Mouse (Mus musculus) olfactory bulb, adult 2 months (tissue): Measurements from ENCODE around the gene Mphosph6. TPM values are rescaled to one million over a fixed set of nuclear protein-coding genes. Genes with fewer than 3 reads are reported as not detected.

Source experiments
- H3K27ac ChIP-seq: fragments of 200-500 bp; 2 replicates; pipeline ENCODE4 v1.5.1; 2012; ENCODE audit warnings: low read depth, low read length; ENCODE audit not compliant: insufficient read depth
- H3K4me1 ChIP-seq: fragments of 200-500 bp; 2 replicates; pipeline ENCODE4 v1.6.1; 2012; ENCODE audit warnings: low read length; ENCODE audit not compliant: control insufficient read depth, insufficient read depth
- H3K4me3 ChIP-seq: fragments of 200-500 bp; 2 replicates; pipeline ENCODE4 v1.5.1; 2012; ENCODE audit warnings: mild to moderate bottlenecking, low read depth, low read length, moderate library complexity; ENCODE audit not compliant: insufficient read depth
- CTCF ChIP-seq: fragments of 200-500 bp; IDR thresholded peaks from 2 replicates; pipeline ENCODE4 v1.5.1; 2012; ENCODE audit warnings: low read depth, mild to moderate bottlenecking, low read length, moderate library complexity; ENCODE audit not compliant: insufficient read depth
- POLR2A ChIP-seq: fragments of 200-500 bp; IDR thresholded peaks from 2 replicates; pipeline ENCODE4 v1.6.1; 2012; ENCODE audit warnings: mild to moderate bottlenecking, low read depth, low read length, moderate library complexity; ENCODE audit not compliant: insufficient read depth
- WGBS: fragments of 180-500 bp; shearing (Covaris S2); methylation state at CpG from one replicate; pipeline ENCODE4 v1.1.7; 2018; 5-methylcytosine and 5-hydroxymethylcytosine counted together
- polyA plus RNA-seq: library from polyadenylated mRNA; stranded (reverse); fragments of >200 nt; gene quantifications from 2 replicates; pipeline ENCODE4 v1.2.4, GENCODE M21; 2012; ENCODE audit warnings: low replicate concordance; ENCODE audit not compliant: missing spikeins, insufficient read depth, insufficient read length

Mphosph6 gene
- polyA plus RNA-seq, 1 experiment: not detected

DNA sequence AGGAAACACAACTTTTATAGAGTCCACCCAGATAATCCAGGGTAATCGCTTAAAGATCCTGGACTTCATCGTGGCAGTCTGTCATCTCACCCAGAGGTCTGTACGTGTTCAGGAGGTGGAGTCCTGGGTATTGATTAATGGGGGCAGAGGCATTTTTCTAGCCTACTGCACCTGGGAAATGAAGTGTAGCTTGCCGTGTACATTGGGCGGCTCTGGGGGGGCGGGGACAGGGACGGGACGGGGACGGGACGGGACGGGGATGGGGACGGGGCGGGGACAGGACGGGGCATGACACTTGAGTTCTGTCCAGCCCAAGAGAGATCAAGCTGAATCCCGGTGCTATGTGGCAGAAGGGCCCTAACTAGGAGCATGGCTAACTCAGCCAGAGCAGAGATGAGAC, 5.3 kb downstream of the Mphosph6 start:
- TF ChIP-seq CTCF: no peak
- no peak for TF ChIP-seq POLR2A
- Histone ChIP-seq H3K27ac (no peak overlapping the region), H3K4me3 (no peak overlapping the region), H3K4me1 (peaks cover 12% of the 10 kb centered on the region; the same call in 1 of the 2 replicates)
- 93% methylated on average over 15 of the region's 15 CpGs for WGBS

DNA sequence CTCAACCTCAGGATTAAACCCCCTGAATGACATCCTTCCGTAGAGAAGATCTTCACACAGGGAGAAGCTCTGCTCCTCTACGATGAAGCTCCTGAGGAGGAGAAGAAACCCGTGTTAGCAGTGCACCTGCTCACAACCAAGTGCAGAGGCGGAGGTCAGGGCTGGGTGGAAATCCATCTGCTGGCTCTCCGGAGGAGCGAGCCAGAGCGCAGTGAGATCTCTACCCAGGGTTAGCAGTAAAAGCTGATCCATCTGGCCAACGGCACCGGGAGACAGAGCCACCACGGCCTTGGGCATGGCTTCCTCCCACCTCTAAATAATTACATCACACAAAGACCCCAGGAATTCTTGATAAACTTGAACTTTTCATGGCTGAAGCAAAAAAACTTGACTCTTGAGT, 7.2 kb downstream of the Mphosph6 start:
- H3K27ac ChIP-seq: no peak overlapping the region
- H3K4me3 ChIP-seq: no peak overlapping the region
- peaks cover 7% of the 10 kb centered on the region; the same call in 1 of the 2 replicates for H3K4me1 ChIP-seq
- TF ChIP-seq CTCF (no peak), POLR2A (no peak)
- WGBS: 87% methylated on average over 10 of the region's 10 CpGs

DNA sequence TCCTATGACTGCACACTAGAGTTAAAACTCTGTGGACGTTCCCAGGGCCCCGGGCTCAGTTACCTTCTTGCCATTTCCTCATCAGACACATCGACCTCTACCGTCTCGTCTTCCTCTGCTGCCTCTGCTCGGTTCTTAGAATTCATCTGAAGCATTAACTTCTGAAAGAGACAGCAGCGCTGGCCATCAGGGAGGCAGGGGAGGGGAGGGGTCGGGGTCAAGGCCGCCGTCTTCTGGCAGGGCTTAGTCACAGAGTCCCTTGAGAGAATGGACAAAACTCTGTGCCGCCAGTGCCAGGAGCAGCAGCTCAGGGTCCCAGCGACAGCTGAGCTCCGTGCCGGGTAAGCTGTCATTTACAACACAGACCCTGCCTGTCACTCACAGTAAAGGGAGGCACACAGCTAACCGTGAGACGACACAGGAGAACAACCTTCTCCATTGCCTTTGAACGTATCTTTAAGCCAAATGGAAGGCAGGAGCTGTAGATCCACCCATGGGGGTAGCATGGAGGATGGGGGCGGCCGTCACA, 9.1 kb downstream of the Mphosph6 start:
- WGBS: 83% methylated on average over 19 of the region's 19 CpGs
- TF ChIP-seq POLR2A (no peak), CTCF (no peak)
- Histone ChIP-seq H3K4me1 (peaks cover 4% of the 10 kb centered on the region; the same call in 1 of the 2 replicates), H3K27ac (no peak overlapping the region), H3K4me3 (no peak overlapping the region)

DNA sequence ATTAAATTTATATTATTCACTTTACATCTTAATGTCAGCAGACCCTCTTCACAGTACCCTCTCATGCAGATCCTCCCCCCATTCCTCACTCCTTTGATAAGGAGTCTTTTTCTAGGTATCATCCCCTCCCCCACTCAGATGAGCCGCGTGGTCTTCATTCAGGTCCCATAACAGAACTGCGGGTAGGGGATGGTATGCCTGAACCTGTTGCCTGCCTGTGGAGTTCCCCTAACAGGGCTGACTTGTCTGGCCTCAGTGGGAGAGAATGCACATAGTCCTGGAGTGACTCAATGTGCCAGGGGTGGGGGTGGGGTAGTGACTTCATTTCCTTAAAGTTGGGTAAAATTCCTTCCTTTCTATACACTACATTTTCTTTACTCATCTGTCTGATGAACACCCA, 15.3 kb downstream of the Mphosph6 start:
- no peaks in the 10 kb centered on the region for H3K4me1 ChIP-seq
- TF ChIP-seq POLR2A (no peak), CTCF (no peak)
- H3K4me3 ChIP-seq: no peak overlapping the region
- 95% methylated on average over 3 of the region's 3 CpGs for WGBS
- H3K27ac ChIP-seq: no peak overlapping the region

DNA sequence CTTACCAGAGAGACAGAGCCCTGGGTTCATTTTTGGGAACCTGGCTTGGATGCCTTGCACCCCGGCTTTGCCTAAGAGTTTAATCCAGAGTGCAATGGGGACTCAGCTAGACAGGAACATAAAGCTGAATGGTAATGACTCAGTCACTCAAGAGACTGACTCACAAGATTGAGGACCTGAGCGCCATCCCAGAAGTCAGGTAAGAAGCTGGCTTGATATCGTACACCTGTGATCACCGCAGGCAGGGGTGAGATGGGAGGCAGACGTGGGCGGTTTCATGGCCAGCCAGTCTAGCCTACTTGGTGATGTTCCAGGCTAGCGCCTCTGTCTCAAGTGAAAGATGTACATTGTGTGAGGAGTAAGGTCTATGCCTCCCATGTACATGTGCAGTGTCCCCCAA, 18.7 kb downstream of the Mphosph6 start:
- 94% methylated on average over 7 of the region's 7 CpGs for WGBS
- no peak overlapping the region for H3K27ac ChIP-seq
- H3K4me1 ChIP-seq: peaks cover 2% of the 10 kb centered on the region; the same call in 1 of the 2 replicates
- H3K4me3 ChIP-seq: no peak overlapping the region
- TF ChIP-seq POLR2A: no peak
- no peak for TF ChIP-seq CTCF

DNA sequence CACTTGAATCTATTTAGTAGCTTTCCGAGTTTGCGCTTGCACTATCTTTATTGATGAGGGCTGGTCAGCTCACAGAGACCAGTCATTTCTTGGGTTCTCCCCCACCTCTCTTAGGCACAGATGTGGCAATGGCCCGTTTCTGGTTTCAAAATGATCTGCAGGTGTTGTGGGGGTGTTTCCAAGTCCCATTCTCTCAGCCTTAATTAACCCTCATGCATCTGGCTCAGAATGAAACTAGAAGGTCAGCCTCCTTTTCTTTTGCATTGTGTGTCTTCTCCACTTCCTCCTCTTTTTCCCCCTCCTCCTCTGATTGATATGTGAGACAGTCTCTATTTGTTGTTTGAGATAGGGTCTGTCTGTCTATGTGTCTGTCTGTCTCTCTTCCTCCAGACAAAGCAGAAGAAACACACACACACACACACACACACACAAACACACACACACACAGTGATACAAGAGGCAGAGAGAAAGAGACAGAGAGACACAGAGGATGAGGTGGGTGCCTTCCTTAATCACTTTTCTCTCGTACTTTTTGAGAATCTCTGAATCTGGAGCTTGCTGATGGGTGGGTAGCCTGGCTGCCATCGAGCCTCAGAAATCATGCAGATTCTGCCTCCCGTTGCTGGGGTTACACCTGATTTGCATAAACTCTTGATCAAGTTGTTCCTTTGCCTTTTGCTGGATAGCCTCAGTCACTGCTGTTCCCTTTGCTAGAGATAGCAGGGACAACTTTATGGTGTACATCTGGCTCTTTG, 20.2 kb downstream of the Mphosph6 start:
- TF ChIP-seq CTCF (no peak), POLR2A (no peak)
- Histone ChIP-seq H3K4me1 (peaks cover 2% of the 10 kb centered on the region; the same call in 1 of the 2 replicates), H3K4me3 (no peak overlapping the region), H3K27ac (no peak overlapping the region)
- 60% methylated on average over 6 of the region's 6 CpGs for WGBS

DNA sequence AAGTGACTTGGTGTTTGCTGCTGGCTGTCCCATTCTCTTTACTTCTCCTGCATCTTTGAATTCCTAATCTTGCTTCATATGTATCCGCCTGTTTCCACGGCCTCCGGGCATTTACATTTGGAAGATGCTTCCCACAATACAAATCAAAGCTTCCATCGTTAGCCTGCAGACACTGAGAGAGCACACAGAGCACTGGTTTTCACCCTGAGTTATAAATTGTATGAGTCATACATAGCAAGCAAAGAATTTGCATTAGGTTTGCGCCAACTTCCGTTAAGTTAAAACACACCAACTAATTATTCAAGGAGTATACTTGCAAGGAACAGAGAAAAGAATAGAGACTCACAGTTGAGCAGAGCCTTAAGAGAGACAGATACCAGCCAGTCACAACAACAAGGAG, 22.4 kb downstream of the Mphosph6 start:
- Histone ChIP-seq H3K27ac (no peak overlapping the region), H3K4me3 (no peak overlapping the region), H3K4me1 (peaks cover 2% of the 10 kb centered on the region; the same call in 1 of the 2 replicates)
- no peak for TF ChIP-seq POLR2A
- TF ChIP-seq CTCF: no peak
- whole genome bisulfite sequencing: 44% methylated on average over 6 of the region's 6 CpGs

DNA sequence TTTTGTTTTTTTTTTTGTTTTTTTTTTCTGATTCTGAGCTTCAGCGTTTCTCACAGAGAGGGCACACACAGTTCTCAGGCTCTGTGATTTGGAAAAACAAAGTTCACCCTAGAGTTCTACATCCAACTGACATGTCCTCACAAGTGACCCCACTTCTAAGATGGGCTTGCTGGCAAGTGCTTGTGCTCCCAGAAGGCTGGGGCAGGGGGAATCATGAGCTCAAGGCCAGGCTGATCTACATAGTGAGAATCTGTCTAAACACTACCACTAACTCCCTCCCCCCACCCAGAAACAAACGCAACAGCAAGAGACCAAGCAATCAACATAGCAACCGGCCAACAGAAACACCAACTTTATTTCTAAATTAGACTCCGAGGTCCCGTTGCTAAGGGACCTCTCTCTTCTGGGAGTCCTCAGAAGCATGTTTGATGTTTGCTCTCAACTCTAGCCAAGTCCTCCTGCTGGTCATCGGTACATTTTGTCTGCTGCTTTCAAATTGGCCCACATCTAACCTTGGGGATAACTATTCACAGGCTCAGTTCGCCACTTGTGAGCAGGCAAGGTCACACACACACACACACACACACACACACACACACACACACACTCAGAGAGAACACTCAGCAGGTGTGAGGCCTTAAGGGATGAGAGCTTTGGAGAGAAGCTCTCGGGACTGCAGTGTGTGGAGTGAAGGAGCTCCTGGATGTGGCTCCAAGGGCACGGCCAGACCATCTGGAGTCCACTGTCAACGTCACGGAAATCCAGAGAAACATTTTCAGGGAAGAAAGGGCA, 23.0 kb downstream of the Mphosph6 start:
- H3K27ac ChIP-seq: no peak overlapping the region
- peaks cover 2% of the 10 kb centered on the region; the same call in 1 of the 2 replicates for H3K4me1 ChIP-seq
- WGBS: 47% methylated on average over 11 of the region's 11 CpGs

DNA sequence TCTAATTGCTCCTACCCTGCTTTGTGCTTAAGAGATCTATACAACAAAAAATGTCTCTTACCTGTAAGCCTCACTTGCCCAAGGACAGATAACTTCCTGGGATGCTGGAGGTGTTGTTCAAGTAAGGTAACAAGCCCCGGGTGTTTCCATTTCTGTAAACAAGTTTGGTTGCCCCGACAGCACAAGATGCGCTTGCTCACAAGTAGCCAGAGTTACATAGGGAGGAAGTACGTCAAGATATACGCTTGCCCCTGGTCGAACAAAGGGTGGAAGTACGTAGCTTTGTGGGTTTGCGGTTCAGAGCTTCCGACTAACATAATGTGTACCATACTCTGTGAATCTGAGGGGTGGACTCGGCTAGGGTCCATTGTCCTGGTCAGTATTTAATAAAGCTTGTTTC, 25.7 kb downstream of the Mphosph6 start:
- H3K4me3 ChIP-seq: no peak overlapping the region
- H3K27ac ChIP-seq: no peak overlapping the region
- 91% methylated on average over 10 of the region's 10 CpGs for WGBS
- no peak for TF ChIP-seq POLR2A
- no peak for TF ChIP-seq CTCF
- H3K4me1 ChIP-seq: peaks cover 2% of the 10 kb centered on the region; the same call in 1 of the 2 replicates

More for the DNA sequence above, 23.0 kb downstream of the Mphosph6 start:
- no peak for TF ChIP-seq POLR2A
- TF ChIP-seq CTCF: no peak
- H3K4me3 ChIP-seq: no peak overlapping the region
